Mouse (Mus musculus): Measurements from ENCODE around the gene Dtx2. TPM values are rescaled to one million over a fixed set of nuclear protein-coding genes. Genes with fewer than 3 reads are reported as not detected.
A peak's percentile ranks its signal among the peaks of the same experiment; 100 is the strongest.

Dtx2 gene
- polyA plus RNA-seq, 1 experiment from 2014 or later, result 29.6 TPM

GRCm38 (mm10) chr5:135970247-135970646 is 24.4 kb upstream of the Dtx2 start:
- Histone ChIP-seq H3K9ac (ENCODE audit: low read length) (no peak overlapping the region), H3K9me3 (ENCODE audit: control insufficient read depth, low read length) (no peaks in the 10 kb centered on the region), H3K36me3 (ENCODE audit: control insufficient read depth, insufficient read depth, low read length) (no peaks in the 10 kb centered on the region), H3K4me1 (ENCODE audit: control insufficient read depth, insufficient read depth, low read length) (peaks cover 3% of the 10 kb centered on the region; the same call in 1 of the 2 replicates), H3K27ac (ENCODE audit: low read depth, low read length) (no peak overlapping the region), H3K27me3 (ENCODE audit: control insufficient read depth, insufficient read depth, low read length) (peaks cover 5% of the 10 kb centered on the region; the same call in 1 of the 2 replicates), H3K4me3 (ENCODE audit: low read depth, low read length) (no peak overlapping the region), H3K4me2 (no peak overlapping the region)
- no peak for DNase-seq (ENCODE audit: low spot score, missing footprints)
- WGBS, result 82% methylated on average over 6 of the region's 6 CpGs
- no peak for ATAC-seq (ENCODE audit: low FRiP score)

GRCm38 (mm10) chr5:135971876-135972275 is 22.7 kb upstream of the Dtx2 start:
- ATAC-seq (ENCODE audit: low FRiP score), result no peak
- 90% methylated on average over 7 of the region's 7 CpGs for WGBS

GRCm38 (mm10) chr5:135974365-135974764 is 20.2 kb upstream of the Dtx2 start, which contains the start of gene Ssc4d:
Gene Ssc4d, minus strand, starts transcription at chr5:135974531.
- DNase-seq (ENCODE audit: low spot score, missing footprints) (no peak), ATAC-seq (ENCODE audit: low FRiP score) (no peak)
- no peaks in the 10 kb centered on the region for H3K4me1 ChIP-seq (ENCODE audit: control insufficient read depth, insufficient read depth, low read length)
- H3K4me2 ChIP-seq, result no peak within 1 kb of the TSS
- no peak within 1 kb of the TSS for H3K9ac ChIP-seq (ENCODE audit: low read length)
- H3K27me3 ChIP-seq (ENCODE audit: control insufficient read depth, insufficient read depth, low read length), result no peaks in the 10 kb centered on the region
- H3K27ac ChIP-seq (ENCODE audit: low read depth, low read length), result no peak within 1 kb of the TSS
- WGBS, result 19% methylated on average over 9 of the region's 9 CpGs
- H3K4me3 ChIP-seq (ENCODE audit: low read depth, low read length), result no peak within 1 kb of the TSS
- H3K36me3 ChIP-seq (ENCODE audit: control insufficient read depth, insufficient read depth, low read length), result no peaks in the 10 kb centered on the region
- H3K9me3 ChIP-seq (ENCODE audit: control insufficient read depth, low read length), result no peaks in the 10 kb centered on the region

More at GRCm38 (mm10) chr5:135971876-135972275, 22.7 kb upstream of the Dtx2 start:
- Histone ChIP-seq H3K9me3 (ENCODE audit: control insufficient read depth, low read length) (no peaks in the 10 kb centered on the region), H3K4me1 (ENCODE audit: control insufficient read depth, insufficient read depth, low read length) (no peaks in the 10 kb centered on the region), H3K27me3 (ENCODE audit: control insufficient read depth, insufficient read depth, low read length) (no peaks in the 10 kb centered on the region), H3K9ac (ENCODE audit: low read length) (no peak overlapping the region), H3K4me3 (ENCODE audit: low read depth, low read length) (no peak overlapping the region), H3K27ac (ENCODE audit: low read depth, low read length) (no peak overlapping the region), H3K4me2 (no peak overlapping the region), H3K36me3 (ENCODE audit: control insufficient read depth, insufficient read depth, low read length) (no peaks in the 10 kb centered on the region)
- DNase-seq (ENCODE audit: low spot score, missing footprints), result no peak

- Histone ChIP-seq H3K4me3 (ENCODE audit: low read depth, low read length) (no peak overlapping the region), H3K9me3 (ENCODE audit: control insufficient read depth, low read length) (no peaks in the 10 kb centered on the region), H3K27me3 (ENCODE audit: control insufficient read depth, insufficient read depth, low read length) (no peaks in the 10 kb centered on the region), H3K27ac (ENCODE audit: low read depth, low read length) (no peak overlapping the region), H3K4me1 (ENCODE audit: control insufficient read depth, insufficient read depth, low read length) (no peaks in the 10 kb centered on the region), H3K9ac (ENCODE audit: low read length) (no peak overlapping the region), H3K36me3 (ENCODE audit: control insufficient read depth, insufficient read depth, low read length) (no peaks in the 10 kb centered on the region), H3K4me2 (no peak overlapping the region)
- DNase-seq (ENCODE audit: low spot score, missing footprints) (no peak), ATAC-seq (ENCODE audit: low FRiP score) (no peak)
- 93% methylated on average over 8 of the region's 8 CpGs for WGBS
These were observed 18.5 kb upstream of the Dtx2 start for GRCm38 (mm10) chr5:135975893-135976668.

- no peak overlapping the region for H3K4me2 ChIP-seq
- no peaks in the 10 kb centered on the region for H3K27me3 ChIP-seq (ENCODE audit: control insufficient read depth, insufficient read depth, low read length)
- DNase-seq (ENCODE audit: low spot score, missing footprints) (no peak), ATAC-seq (ENCODE audit: low FRiP score) (no peak)
- H3K4me3 ChIP-seq (ENCODE audit: low read depth, low read length), result no peak overlapping the region
- WGBS, result 79% methylated on average over 5 of the region's 5 CpGs
- H3K9ac ChIP-seq (ENCODE audit: low read length), result no peak overlapping the region
- H3K36me3 ChIP-seq (ENCODE audit: control insufficient read depth, insufficient read depth, low read length), result no peaks in the 10 kb centered on the region
- no peak overlapping the region for H3K27ac ChIP-seq (ENCODE audit: low read depth, low read length)
- no peaks in the 10 kb centered on the region for H3K4me1 ChIP-seq (ENCODE audit: control insufficient read depth, insufficient read depth, low read length)
- no peaks in the 10 kb centered on the region for H3K9me3 ChIP-seq (ENCODE audit: control insufficient read depth, low read length)
These were observed 15.2 kb upstream of the Dtx2 start for GRCm38 (mm10) chr5:135979381-135979780.

- DNase-seq (ENCODE audit: low spot score, missing footprints) (no peak), ATAC-seq (ENCODE audit: low FRiP score) (no peak)
- Histone ChIP-seq H3K9ac (ENCODE audit: low read length) (no peak within 1 kb of the TSS), H3K27ac (ENCODE audit: low read depth, low read length) (no peak within 1 kb of the TSS), H3K9me3 (ENCODE audit: control insufficient read depth, low read length) (no peaks in the 10 kb centered on the region), H3K4me1 (ENCODE audit: control insufficient read depth, insufficient read depth, low read length) (no peaks in the 10 kb centered on the region), H3K4me2 (no peak within 1 kb of the TSS), H3K27me3 (ENCODE audit: control insufficient read depth, insufficient read depth, low read length) (no peaks in the 10 kb centered on the region), H3K36me3 (ENCODE audit: control insufficient read depth, insufficient read depth, low read length) (no peaks in the 10 kb centered on the region), H3K4me3 (ENCODE audit: low read depth, low read length) (no peak within 1 kb of the TSS)
- 78% methylated on average over 8 of the region's 8 CpGs for WGBS
These were observed 14.7 kb upstream of the Dtx2 start, which contains the start of gene Zp3 for GRCm38 (mm10) chr5:135979904-135980303. Gene Zp3, plus strand, starts transcription at chr5:135980099.

GRCm38 (mm10) chr5:135982398-135982797 is 12.2 kb upstream of the Dtx2 start:
- Histone ChIP-seq H3K4me1 (ENCODE audit: control insufficient read depth, insufficient read depth, low read length) (no peaks in the 10 kb centered on the region), H3K9ac (ENCODE audit: low read length) (no peak overlapping the region), H3K4me3 (ENCODE audit: low read depth, low read length) (no peak overlapping the region), H3K9me3 (ENCODE audit: control insufficient read depth, low read length) (no peaks in the 10 kb centered on the region), H3K4me2 (no peak overlapping the region), H3K27ac (ENCODE audit: low read depth, low read length) (no peak overlapping the region), H3K27me3 (ENCODE audit: control insufficient read depth, insufficient read depth, low read length) (no peaks in the 10 kb centered on the region), H3K36me3 (ENCODE audit: control insufficient read depth, insufficient read depth, low read length) (no peaks in the 10 kb centered on the region)
- WGBS, result 41% methylated on average over 6 of the region's 6 CpGs
- ATAC-seq (ENCODE audit: low FRiP score), result no peak
- peak; percentile 96 for DNase-seq (ENCODE audit: low spot score, missing footprints)

GRCm38 (mm10) chr5:135984546-135985044 is 10.0 kb upstream of the Dtx2 start:
- Histone ChIP-seq H3K4me2 (no peak overlapping the region), H3K9me3 (ENCODE audit: control insufficient read depth, low read length) (no peaks in the 10 kb centered on the region), H3K27me3 (ENCODE audit: control insufficient read depth, insufficient read depth, low read length) (no peaks in the 10 kb centered on the region), H3K9ac (ENCODE audit: low read length) (no peak overlapping the region), H3K4me3 (ENCODE audit: low read depth, low read length) (no peak overlapping the region), H3K36me3 (ENCODE audit: control insufficient read depth, insufficient read depth, low read length) (no peaks in the 10 kb centered on the region), H3K4me1 (ENCODE audit: control insufficient read depth, insufficient read depth, low read length) (no peaks in the 10 kb centered on the region), H3K27ac (ENCODE audit: low read depth, low read length) (no peak overlapping the region)
- ATAC-seq (ENCODE audit: low FRiP score) (no peak), DNase-seq (ENCODE audit: low spot score, missing footprints) (no peak)
- 69% methylated on average over 6 of the region's 6 CpGs for WGBS

GRCm38 (mm10) chr5:135987248-135987647 is 7.4 kb upstream of the Dtx2 start:
- WGBS, result 57% methylated on average over 11 of the region's 11 CpGs
- ATAC-seq (ENCODE audit: low FRiP score), result no peak
- Histone ChIP-seq H3K27me3 (ENCODE audit: control insufficient read depth, insufficient read depth, low read length) (no peaks in the 10 kb centered on the region), H3K36me3 (ENCODE audit: control insufficient read depth, insufficient read depth, low read length) (no peaks in the 10 kb centered on the region), H3K9me3 (ENCODE audit: control insufficient read depth, low read length) (no peaks in the 10 kb centered on the region), H3K4me2 (no peak overlapping the region), H3K4me3 (ENCODE audit: low read depth, low read length) (no peak overlapping the region), H3K9ac (ENCODE audit: low read length) (no peak overlapping the region), H3K27ac (ENCODE audit: low read depth, low read length) (no peak overlapping the region), H3K4me1 (ENCODE audit: control insufficient read depth, insufficient read depth, low read length) (no peaks in the 10 kb centered on the region)
- DNase-seq (ENCODE audit: low spot score, missing footprints), result no peak

Data from midbrain, embryonic 11.5 days (tissue).